Mouse (Mus musculus) CD4-positive, CD25-positive, alpha-beta regulatory T cell, adult 4 months (primary cell): ENCODE results near the gene Adgrb2. TPM values are rescaled to one million over a fixed set of nuclear protein-coding genes. Genes with fewer than 3 reads are reported as not detected.
A peak's percentile ranks its signal among the peaks of the same experiment; 100 is the strongest.

ENCODE experiments used
- ATAC-seq: one replicate; pipeline ENCODE4 v1.8.0; 2017
- polyA plus RNA-seq, 2 experiments: library from polyadenylated mRNA; unstranded; fragments of 100-300 nt; shearing (Covaris generic); gene quantifications; one replicate each; pipeline ENCODE4 v1.2.1; 2017

Gene Adgrb2
- polyA plus RNA-seq, 2 experiments from 2014 or later: 0.34 TPM; not detected in 1

- ATAC-seq: peak; percentile 73
These were observed 3.3 kb downstream of the Adgrb2 start for GRCm38 (mm10) chr4:129987825-129988504.

DNA sequence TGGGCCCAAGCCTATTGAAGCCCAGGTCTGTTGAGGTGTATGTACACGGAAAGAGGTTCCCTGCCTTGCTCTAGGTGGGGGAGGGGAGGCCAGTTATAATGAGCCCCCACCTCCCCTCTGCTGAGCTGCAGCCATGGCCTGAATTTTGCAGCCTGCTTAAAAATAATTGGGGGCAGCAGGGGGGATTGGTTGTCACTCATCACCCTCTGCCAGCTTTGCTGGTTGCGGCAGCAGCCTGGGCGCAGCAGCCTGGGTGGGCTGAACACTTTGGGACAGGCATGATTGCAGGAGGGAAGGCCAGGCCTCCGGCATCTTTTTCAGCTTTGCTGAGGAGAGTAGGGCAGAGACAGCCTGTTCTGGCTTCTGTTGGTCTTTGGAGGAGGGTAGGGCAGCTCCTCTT is 5.3 kb downstream of the Adgrb2 start:
- ATAC-seq: no peak

- no peak for ATAC-seq
These were observed 8.1 kb downstream of the Adgrb2 start for GRCm38 (mm10) chr4:129992720-129993119.

GRCm38 (mm10) chr4:129993213-129993612 is 8.5 kb downstream of the Adgrb2 start:
- no peak for ATAC-seq

- ATAC-seq: no peak
These were observed 9.4 kb downstream of the Adgrb2 start for GRCm38 (mm10) chr4:129993944-129994695.

DNA sequence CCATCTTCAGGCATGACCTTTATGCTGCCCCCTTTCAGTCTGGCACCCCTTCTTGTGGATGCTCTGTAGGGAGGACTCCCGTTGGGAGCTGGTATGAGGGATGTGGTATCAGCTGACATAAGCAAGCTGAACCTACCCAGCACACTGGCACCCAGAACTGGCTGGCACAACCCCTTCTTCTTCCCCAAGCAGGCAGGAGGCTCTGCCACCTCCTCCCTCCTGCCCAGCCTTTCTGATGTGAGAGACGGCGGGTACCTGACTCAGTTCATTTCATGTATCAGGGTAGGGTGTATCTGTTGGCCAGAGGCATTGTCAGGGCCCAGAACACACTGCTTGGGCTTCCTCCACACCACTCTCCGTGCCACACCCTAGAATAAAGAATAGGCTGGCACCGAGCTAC is 10.1 kb downstream of the Adgrb2 start:
- ATAC-seq: no peak

- ATAC-seq: no peak
These were observed 10.6 kb downstream of the Adgrb2 start for GRCm38 (mm10) chr4:129995255-129995654.

DNA sequence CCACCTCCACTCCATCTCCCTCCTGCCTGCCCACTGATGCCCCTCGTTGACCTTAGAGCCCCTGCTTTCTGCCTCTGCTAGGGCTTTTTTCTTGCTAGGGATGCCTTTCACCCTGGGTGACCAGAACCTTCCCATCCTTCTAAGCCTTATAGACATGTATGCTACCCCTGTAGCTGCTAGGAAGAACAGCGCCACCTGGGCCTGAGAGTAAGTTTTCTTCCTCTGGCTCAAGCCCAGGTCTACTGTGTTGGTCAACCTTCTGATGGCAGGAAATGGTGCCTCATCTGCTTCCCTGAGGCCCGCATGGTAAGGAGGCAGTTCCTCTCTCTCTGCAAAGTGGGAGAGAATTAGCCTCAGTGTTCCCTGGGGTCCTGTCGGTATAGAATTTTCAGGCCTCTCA is 11.3 kb downstream of the Adgrb2 start:
- no peak for ATAC-seq

GRCm38 (mm10) chr4:129998124-129998523 is 13.5 kb downstream of the Adgrb2 start:
- no peak for ATAC-seq

DNA sequence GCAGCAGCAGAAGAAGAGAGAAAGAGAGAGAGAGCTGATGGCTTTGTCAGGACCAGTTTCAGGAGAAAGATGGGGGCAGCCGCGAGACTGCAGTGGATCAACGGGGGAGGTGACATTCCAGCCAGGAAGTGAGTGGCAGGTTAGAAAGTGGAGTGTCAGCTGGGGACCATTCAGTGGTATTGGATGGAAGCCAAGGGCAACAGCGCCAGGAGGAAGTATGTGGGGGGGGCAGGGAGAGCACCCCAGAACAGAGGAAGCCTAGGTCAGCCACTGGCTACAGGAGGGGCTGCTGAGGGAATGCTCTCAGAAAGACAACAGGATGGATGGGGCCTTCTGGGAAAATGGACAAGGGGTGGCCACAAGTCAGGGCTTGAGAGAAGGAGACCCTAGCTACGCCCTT is 17.0 kb downstream of the Adgrb2 start:
- no peak for ATAC-seq

DNA sequence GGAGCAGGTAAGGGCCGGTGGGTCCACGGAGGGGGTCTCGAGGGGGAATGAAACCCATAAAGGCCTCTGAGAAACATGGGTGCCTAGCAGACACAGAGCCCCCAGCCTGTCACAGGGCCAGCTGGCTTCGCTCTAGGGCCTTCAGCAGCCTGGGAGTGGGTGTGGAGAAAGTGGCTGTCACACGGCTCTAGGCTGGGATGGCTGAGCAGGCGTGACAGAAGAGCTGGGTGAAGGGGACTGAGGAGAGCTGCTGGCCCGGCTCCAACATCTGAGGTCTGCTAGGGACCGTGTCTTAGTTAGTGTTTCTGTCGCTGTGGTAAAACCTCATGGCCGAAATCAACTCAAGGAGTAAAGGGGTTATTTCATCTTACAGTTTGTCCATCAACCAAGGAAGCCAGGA is 17.5 kb downstream of the Adgrb2 start:
- no peak for ATAC-seq

- no peak for ATAC-seq
These were observed 20.9 kb downstream of the Adgrb2 start for GRCm38 (mm10) chr4:130005593-130005992.

GRCm38 (mm10) chr4:130006533-130006932 is 21.9 kb downstream of the Adgrb2 start:
- ATAC-seq: no peak

DNA sequence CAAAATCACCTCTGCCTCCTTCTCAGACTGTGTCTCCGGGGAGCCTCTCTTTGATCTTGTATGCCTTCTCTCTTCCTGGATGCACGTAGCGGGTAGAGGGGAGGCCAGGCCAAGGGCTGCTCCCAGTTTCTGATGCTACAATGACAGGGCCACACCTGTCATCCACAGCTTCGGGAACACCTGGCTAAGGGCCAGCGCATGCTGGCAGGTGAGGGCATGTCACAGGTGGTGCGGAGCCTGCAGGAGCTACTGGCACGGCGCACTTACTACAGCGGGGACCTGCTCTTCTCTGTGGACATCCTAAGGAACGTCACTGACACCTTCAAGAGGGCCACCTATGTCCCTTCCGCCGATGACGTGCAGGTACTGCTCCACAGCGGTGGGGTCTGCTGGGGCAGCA is 24.4 kb downstream of the Adgrb2 start:
- no peak for ATAC-seq

DNA sequence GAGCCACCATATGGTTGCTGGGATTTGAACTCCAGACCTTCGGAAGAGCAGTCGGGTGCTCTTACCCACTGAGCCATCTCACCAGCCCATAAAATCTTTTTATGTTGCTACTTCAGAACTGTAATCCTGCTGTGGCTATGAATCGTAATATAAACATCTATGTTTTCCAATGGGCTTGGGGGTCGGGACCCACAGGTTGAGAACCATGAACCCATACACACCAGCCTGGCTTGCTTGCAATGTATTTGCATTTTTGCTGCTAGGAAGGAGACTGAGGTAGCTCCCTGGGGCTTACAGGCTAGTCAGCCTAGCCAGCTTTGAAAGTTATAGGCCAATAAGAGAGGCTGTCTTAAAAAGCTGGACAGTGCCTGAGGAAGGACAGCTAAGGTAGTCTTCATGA is 26.1 kb downstream of the Adgrb2 start:
- no peak for ATAC-seq

- no peak for ATAC-seq
These were observed 27.6 kb downstream of the Adgrb2 start for GRCm38 (mm10) chr4:130012234-130012633.

DNA sequence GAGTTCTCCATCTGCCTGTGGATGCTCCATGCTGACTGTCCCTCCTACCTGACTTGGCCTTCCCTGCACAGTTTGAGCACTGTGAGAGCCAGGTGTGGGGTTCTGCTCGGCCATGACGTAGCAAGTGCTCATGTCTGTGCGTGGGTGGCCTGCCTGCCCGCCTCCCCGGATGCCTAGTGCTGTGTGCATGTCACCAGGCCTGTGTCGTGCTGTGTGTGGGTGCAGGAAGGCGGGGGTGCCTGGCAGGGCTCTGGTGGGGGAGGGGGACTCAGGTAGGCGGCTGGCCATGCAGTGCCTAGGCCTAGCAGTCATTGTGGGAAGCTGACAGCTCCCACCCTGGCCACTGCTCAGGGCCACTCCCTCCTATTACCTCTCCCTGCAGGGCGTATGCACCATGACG is 28.4 kb downstream of the Adgrb2 start:
- no peak for ATAC-seq

DNA sequence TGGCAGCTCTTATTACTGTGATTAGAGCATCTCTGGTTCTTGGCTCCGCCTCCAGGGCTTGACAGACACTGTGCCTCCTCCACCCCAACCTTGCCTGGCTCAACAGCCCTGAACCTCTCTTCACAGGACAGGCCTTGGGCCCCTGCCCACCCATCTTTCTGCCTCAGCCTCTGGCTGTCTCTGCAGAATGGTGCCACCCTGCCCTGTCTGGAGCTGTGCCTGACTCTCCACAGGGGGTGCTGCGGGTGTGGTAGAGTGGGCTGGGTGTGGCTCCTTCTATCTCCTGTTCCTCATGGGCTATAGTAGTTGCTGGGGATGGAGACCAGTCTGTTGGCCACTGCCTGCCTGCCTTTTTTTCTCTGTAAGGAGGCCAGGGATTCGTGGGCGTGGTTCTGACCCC is 31.3 kb downstream of the Adgrb2 start:
- ATAC-seq: no peak

DNA sequence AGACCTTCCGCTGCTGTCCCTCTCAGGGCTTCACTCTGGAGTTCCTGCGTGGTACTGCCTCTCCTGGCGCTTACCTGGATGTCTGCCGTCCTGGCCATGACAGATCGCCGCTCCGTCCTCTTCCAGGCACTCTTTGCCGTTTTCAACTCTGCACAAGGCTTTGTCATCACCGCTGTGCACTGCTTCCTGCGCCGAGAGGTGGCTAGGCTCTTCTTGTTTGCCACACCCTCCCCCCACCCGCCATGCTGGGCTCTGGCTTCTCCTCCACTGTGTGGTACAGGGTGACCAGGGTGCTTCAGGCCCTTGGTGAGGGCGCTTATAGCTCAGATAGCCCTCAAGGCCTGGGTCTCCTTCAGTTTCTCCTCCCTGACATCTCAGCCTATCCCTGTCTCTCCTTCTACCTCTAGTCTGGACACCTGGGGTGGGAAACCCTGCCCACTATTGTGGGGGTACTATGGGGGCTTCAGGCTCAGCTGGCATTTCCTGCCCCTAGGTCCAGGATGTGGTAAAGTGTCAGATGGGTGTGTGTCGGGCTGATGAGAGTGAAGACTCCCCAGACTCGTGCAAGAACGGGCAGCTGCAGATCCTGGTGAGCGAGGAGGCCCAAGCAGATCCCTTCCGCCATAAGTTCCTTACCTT is 32.5 kb downstream of the Adgrb2 start:
- no peak for ATAC-seq

GRCm38 (mm10) chr4:130022952-130023351 is 38.3 kb downstream of the Adgrb2 start:
- no peak for ATAC-seq

DNA sequence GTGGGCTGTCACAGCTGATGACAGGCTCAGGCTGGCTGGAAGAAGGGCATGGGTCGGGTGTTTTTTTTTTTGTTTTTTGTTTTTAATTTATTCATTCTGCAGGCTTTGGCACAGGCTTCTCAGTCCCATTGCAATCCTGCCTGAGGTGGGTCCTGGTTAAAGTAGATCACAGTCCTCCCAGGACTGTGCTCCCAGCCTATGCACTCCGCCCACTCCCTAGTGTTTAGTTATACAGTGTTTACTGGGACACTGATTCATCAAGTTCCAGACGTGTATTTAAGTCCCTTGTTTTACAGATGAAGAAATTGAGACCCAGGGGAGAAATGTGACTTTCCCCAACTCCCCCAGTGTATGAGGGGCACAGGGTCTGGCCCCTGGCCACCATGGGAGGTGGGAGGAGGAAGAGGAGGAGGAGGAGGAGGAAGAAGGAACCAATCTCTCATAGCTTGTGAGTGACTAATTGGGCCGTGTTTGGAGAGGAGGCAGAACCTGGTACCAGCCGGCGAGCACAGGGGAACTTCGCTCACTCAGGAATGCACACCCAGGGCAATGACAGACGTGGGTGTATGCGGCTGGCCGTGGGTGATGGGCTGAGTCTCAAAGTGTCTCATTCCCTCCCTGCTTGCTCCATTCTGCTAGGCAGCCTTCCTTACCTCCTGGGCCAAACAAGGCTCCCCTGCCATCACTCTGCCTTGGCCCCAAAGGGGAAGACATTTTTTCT is 39.0 kb downstream of the Adgrb2 start:
- ATAC-seq: no peak

- ATAC-seq: no peak
These were observed 40.9 kb downstream of the Adgrb2 start for GRCm38 (mm10) chr4:130025544-130025943.

DNA sequence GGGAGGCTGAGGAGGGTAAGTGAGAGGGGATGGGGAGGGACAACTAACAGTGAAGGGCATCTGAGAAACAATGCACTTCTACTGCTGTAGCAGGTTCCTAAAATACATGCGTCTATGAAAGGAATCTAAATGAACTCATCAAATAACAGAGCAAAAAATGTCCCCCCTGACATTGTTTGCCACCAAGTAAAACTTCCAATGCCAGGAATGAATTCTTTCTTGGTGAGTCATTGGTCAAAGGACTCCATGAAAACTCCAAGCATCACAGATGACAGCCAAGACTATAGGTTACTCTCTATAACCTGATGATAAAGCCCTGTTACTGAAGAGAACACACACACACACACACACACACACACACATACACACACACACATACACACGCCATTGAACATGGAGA is 46.5 kb downstream of the Adgrb2 start:
- no peak for ATAC-seq
